ENCODE assay signal across 8 mouse cellular contexts in genomic region chr3:84814157-84814761, GRCm38 (mm10). TPM values are rescaled to one million over a fixed set of nuclear protein-coding genes. Genes with fewer than 3 reads are reported as not detected.
A peak's percentile ranks its signal among the peaks of the same experiment; 100 is the strongest.
DNase-seq lines count a peak whose midpoint lies in the region; ATAC-seq and TF ChIP-seq lines count a peak whose summit lies in the region.

No protein-coding gene starts in this region.

- H3K27me3 ChIP-seq in kidney, embryonic 14.5 days (ENCODE audit: control insufficient read depth, insufficient read depth, low read length), result no peaks in the 10 kb centered on the region
- no peaks in the 10 kb centered on the region for H3K27me3 ChIP-seq in limb, embryonic 15.5 days

- TF ChIP-seq CTCF in bone marrow macrophage, adult 2 months (IDR thresholded peaks at IDR 0.05; ENCODE audit: low read depth, low read length), result no peak
- TF ChIP-seq CTCF in embryonic fibroblast, embryonic 13.5 days (IDR thresholded peaks at IDR 0.05; ENCODE audit: borderline replicate concordance, insufficient read depth, low read length), result no peak

- no peaks in the 10 kb centered on the region for H3K36me3 ChIP-seq in kidney, embryonic 14.5 days (ENCODE audit: control insufficient read depth, insufficient read depth, low read length)
- no peaks in the 10 kb centered on the region for H3K36me3 ChIP-seq in limb, embryonic 15.5 days

- WGBS in kidney, embryonic 14.5 days, result 0% methylated on average over 49 of the region's 60 CpGs
- under 1% methylated on average over 34 of the region's 60 CpGs for WGBS in limb, embryonic 15.5 days

- peaks cover 12% of the 10 kb centered on the region for H3K4me1 ChIP-seq in bone marrow macrophage, adult 2 months (ENCODE audit: control insufficient read depth, insufficient read depth, low read length)
- H3K4me1 ChIP-seq in embryonic fibroblast, embryonic 13.5 days (ENCODE audit: control insufficient read depth, insufficient read depth, low read length), result peaks cover 4% of the 10 kb centered on the region; the same call in 1 of the 2 replicates
- H3K4me1 ChIP-seq in kidney, embryonic 14.5 days (ENCODE audit: control insufficient read depth, insufficient read depth, low read length), result peaks cover 9% of the 10 kb centered on the region
- peaks cover 21% of the 10 kb centered on the region for H3K4me1 ChIP-seq in limb, embryonic 15.5 days

- peak; percentile 100 for DNase-seq in A20 (ENCODE audit: low read depth, low spot score)
- DNase-seq in heart, adult 9 months (ENCODE audit: low spot score in 2 of 2), result peak; percentile 99
- peak; percentile 100 for DNase-seq in monocyte, adult 2 months (ENCODE audit: low read depth in 1 of 2, low spot score in 2 of 2)
- DNase-seq in spleen, postnatal 36 days (ENCODE audit: low spot score in 2 of 2), result peak; percentile 100

- peak overlapping the region; percentile 96 for H3K4me3 ChIP-seq in bone marrow macrophage, adult 2 months (ENCODE audit: insufficient read depth, low read length)
- H3K4me3 ChIP-seq in embryonic fibroblast, embryonic 13.5 days (ENCODE audit: insufficient read depth, low read length), result peak overlapping the region; percentile 79
- peak overlapping the region; percentile 99 for H3K4me3 ChIP-seq in kidney, embryonic 14.5 days (ENCODE audit: low read length)
- peak overlapping the region; percentile 76 for H3K4me3 ChIP-seq in limb, embryonic 15.5 days

- peak overlapping the region; percentile 93 for H3K27ac ChIP-seq in bone marrow macrophage, adult 2 months (ENCODE audit: insufficient read depth, low read depth, low read length)
- peak overlapping the region; percentile 71 for H3K27ac ChIP-seq in embryonic fibroblast, embryonic 13.5 days (ENCODE audit: insufficient read depth, low read length)
- H3K27ac ChIP-seq in kidney, embryonic 14.5 days (ENCODE audit: low read depth, low read length), result peak overlapping the region; percentile 95
- H3K27ac ChIP-seq in limb, embryonic 15.5 days, result peak overlapping the region; percentile 97

- peak; percentile 99 for ATAC-seq in kidney, embryonic 14.5 days (ENCODE audit: low FRiP score, low TSS enrichment)
- ATAC-seq in limb, embryonic 15.5 days (ENCODE audit: insufficient number of reproducible peaks, low FRiP score, low TSS enrichment, low read depth), result peak; percentile 99

- H3K9me3 ChIP-seq in kidney, embryonic 14.5 days (ENCODE audit: control insufficient read depth, low read length), result no peaks in the 10 kb centered on the region
- no peaks in the 10 kb centered on the region for H3K9me3 ChIP-seq in limb, embryonic 15.5 days

- peak overlapping the region; percentile 85 for H3K9ac ChIP-seq in kidney, embryonic 14.5 days (ENCODE audit: low read depth, low read length)
- peak overlapping the region; percentile 90 for H3K9ac ChIP-seq in limb, embryonic 15.5 days

- H3K4me2 ChIP-seq in kidney, embryonic 14.5 days (replicated peaks; ENCODE audit: low read depth, low read length), result peak overlapping the region; percentile 99
- peak overlapping the region; percentile 97 for H3K4me2 ChIP-seq in limb, embryonic 15.5 days

- peak; percentile 92 for TF ChIP-seq POLR2A in bone marrow macrophage, adult 2 months (IDR thresholded peaks at IDR 0.05; ENCODE audit: borderline replicate concordance, low read depth, low read length)
- TF ChIP-seq POLR2A in embryonic fibroblast, embryonic 13.5 days (IDR thresholded peaks at IDR 0.05; ENCODE audit: low read depth, low read length), result peak; percentile 78

RNA-seq across cellular contexts. Expression of gene Fbxw7, which starts 0.8 kb away (rescaled TPM):
- 10.2 and 10.6 TPM in 2 replicates for polyA plus RNA-seq in bone marrow macrophage, adult 2 months (2012; ENCODE audit: insufficient read depth, insufficient read length, missing spikeins)
- polyA plus RNA-seq in embryonic fibroblast, embryonic 13.5 days (2011; ENCODE audit: insufficient read length, low read depth, missing spikeins), result 17.8 and 18.9 TPM in 2 replicates
- 10.1 and 11.0 TPM in 2 replicates for polyA plus RNA-seq in kidney, embryonic 14.5 days (2014; fragmentation: Nextera tagmentation; extraction: Ambion mirVana)
- polyA plus RNA-seq in limb, embryonic 15.5 days (2015; fragmentation: Nextera tagmentation; extraction: Ambion mirVana), result 11.4 and 13.6 TPM in 2 replicates

Comparison
In these comparisons a context has a peak if more than half of its experiments do, and no peak if none do; other contexts are left out.
1. Peak in every context shown above with its lines: DNase-seq, ATAC-seq, H3K4me3 ChIP-seq and H3K27ac ChIP-seq.